Mouse (Mus musculus) myocyte (in vitro differentiated cells): ENCODE results near the gene Vdac1.

Experiments
- MAX ChIP-seq: IDR thresholded peaks from one replicate; pipeline ENCODE4 v1.6.1; 2011; ENCODE audit warnings: low read depth, mild to moderate bottlenecking, control low read depth
- POLR2A ChIP-seq: IDR thresholded peaks from one replicate; pipeline ENCODE4 v1.6.1; 2011; ENCODE audit warnings: low read depth, mild to moderate bottlenecking, control low read depth, moderate library complexity; ENCODE audit not compliant: insufficient read length
- POLR2AphosphoS2 ChIP-seq: IDR thresholded peaks from one replicate; pipeline ENCODE4 v1.6.1; 2011; ENCODE audit warnings: low read depth, control low read depth; ENCODE audit not compliant: insufficient read length
- REST ChIP-seq: IDR thresholded peaks from one replicate; pipeline ENCODE4 v1.6.1; 2011; ENCODE audit warnings: mild to moderate bottlenecking, control low read depth, moderate library complexity; ENCODE audit not compliant: insufficient read depth, insufficient read length
- TCF12 ChIP-seq: IDR thresholded peaks from one replicate; pipeline ENCODE4 v1.6.1; 2011; ENCODE audit warnings: mild to moderate bottlenecking, control low read depth; ENCODE audit not compliant: poor library complexity, insufficient read depth, severe bottlenecking
- USF1 ChIP-seq: IDR thresholded peaks from one replicate; pipeline ENCODE4 v1.6.1; 2011; ENCODE audit warnings: low read depth, mild to moderate bottlenecking, control low read depth, moderate library complexity

DNA sequence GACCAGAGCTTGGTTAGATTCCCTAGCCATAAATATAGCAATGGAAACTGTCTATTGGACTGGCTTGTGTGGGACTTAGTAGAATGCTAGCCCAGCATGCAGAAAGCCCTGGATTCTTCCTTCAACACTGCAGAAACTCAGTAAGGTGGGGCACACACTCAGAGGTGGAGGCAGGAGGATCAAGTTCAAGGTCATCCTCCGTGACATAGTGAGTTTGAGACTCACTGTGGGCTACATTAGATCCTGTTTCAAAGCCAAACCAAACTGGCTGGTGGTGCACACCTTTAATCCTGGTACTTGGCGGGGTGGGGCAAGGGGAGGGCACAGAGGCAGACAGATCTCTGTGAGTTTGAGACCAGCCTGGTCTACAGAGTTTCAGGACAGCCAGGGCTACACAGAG is 3.7 kb downstream of the Vdac1 start:
- no peak for TF ChIP-seq POLR2A
- no peak for TF ChIP-seq REST
- TF ChIP-seq POLR2AphosphoS2: no peak
- no peak for TF ChIP-seq MAX
- no peak for TF ChIP-seq TCF12
- TF ChIP-seq USF1: no peak
